8 mouse cellular contexts compared by ENCODE assay signal in genomic region chr13:98924897-98925485, GRCm38 (mm10). TPM values are rescaled to one million over a fixed set of nuclear protein-coding genes. Genes with fewer than 3 reads are reported as not detected.
DNase-seq lines count a peak whose midpoint lies in the region; ATAC-seq lines count a peak whose summit lies in the region.

No protein-coding gene starts in this region.

- no peaks in the 10 kb centered on the region for H3K27me3 ChIP-seq in heart, embryonic 11.5 days (ENCODE audit: control insufficient read depth, insufficient read depth, low read length)
- H3K27me3 ChIP-seq in heart, embryonic 15.5 days, result no peaks in the 10 kb centered on the region

- no peak overlapping the region for H3K27ac ChIP-seq in heart, embryonic 11.5 days (ENCODE audit: low read depth, low read length)
- peak overlapping the region; percentile 98 for H3K27ac ChIP-seq in heart, embryonic 15.5 days

- no peak for DNase-seq in heart, postnatal 4 days
- no peak for DNase-seq in thymus, postnatal 14 days
- no peak for DNase-seq in yolk sac, embryonic 10.5 days (ENCODE audit: low spot score)
- no peak for DNase-seq in thymus, postnatal 36 days

- peaks cover 11% of the 10 kb centered on the region for H3K36me3 ChIP-seq in heart, embryonic 11.5 days (ENCODE audit: control insufficient read depth, insufficient read depth, low read length)
- H3K36me3 ChIP-seq in heart, embryonic 15.5 days, result peaks cover 12% of the 10 kb centered on the region

- H3K9me3 ChIP-seq in heart, embryonic 11.5 days (replicated peaks; ENCODE audit: control insufficient read depth, low read length), result no peaks in the 10 kb centered on the region
- H3K9me3 ChIP-seq in heart, embryonic 15.5 days (replicated peaks), result no peaks in the 10 kb centered on the region

- no peak for ATAC-seq in heart, embryonic 11.5 days (replicated peaks; ENCODE audit: insufficient number of reproducible peaks, low FRiP score, low TSS enrichment)
- peak; percentile 11 for ATAC-seq in activated CD4-positive, CD25-positive, alpha-beta regulatory T cell, adult 4 months
- no peak for ATAC-seq in heart, embryonic 15.5 days (replicated peaks; ENCODE audit: insufficient number of reproducible peaks, insufficient read depth, low FRiP score, low read depth)
- peak; percentile 17; the same call in 1 of the 2 replicates for ATAC-seq in megakaryocyte, adult 5-6 weeks (ENCODE audit: poor library complexity, severe bottlenecking)

- H3K9ac ChIP-seq in heart, embryonic 11.5 days (ENCODE audit: low read depth, low read length), result peak overlapping the region; percentile 100
- H3K9ac ChIP-seq in heart, embryonic 15.5 days, result peak overlapping the region; percentile 100

- H3K4me1 ChIP-seq in heart, embryonic 11.5 days (ENCODE audit: control insufficient read depth, insufficient read depth, low read length), result no peaks in the 10 kb centered on the region
- peaks cover 21% of the 10 kb centered on the region for H3K4me1 ChIP-seq in heart, embryonic 15.5 days (replicated peaks)

- H3K4me2 ChIP-seq in heart, embryonic 11.5 days, result peak overlapping the region; percentile 84
- H3K4me2 ChIP-seq in heart, embryonic 15.5 days, result peak overlapping the region; percentile 74

- peak overlapping the region; percentile 99 for H3K4me3 ChIP-seq in heart, embryonic 11.5 days (ENCODE audit: low read depth, low read length)
- H3K4me3 ChIP-seq in heart, embryonic 15.5 days, result peak overlapping the region; percentile 99

- 29% methylated on average over 11 of the region's 11 CpGs for WGBS in heart, embryonic 11.5 days (ENCODE audit: insufficient replicate concordance)
- WGBS in heart, embryonic 15.5 days, result 8% methylated on average over 11 of the region's 11 CpGs

RNA-seq across cellular contexts. Expression of gene Tnpo1, which starts 1.2 kb away (rescaled TPM):
- polyA plus RNA-seq in heart, embryonic 11.5 days (2014; fragmentation: Nextera tagmentation; extraction: Ambion mirVana), result 29.7 and 52.2 TPM in 2 replicates
- total RNA-seq in heart, postnatal 4 days (2021), result 10 to 100 TPM; 95.4 to 97.2 TPM
- 10 to 100 TPM; 26.7 to 38.3 TPM for polyA plus RNA-seq in activated CD4-positive, CD25-positive, alpha-beta regulatory T cell, adult 4 months (2017; shearing (Covaris generic))
- polyA plus RNA-seq in heart, embryonic 15.5 days (2015; fragmentation: Nextera tagmentation; extraction: Ambion mirVana), result 36.4 and 43.4 TPM in 2 replicates
- 81.2 and 94.3 TPM in 2 replicates for total RNA-seq in megakaryocyte, adult 5-6 weeks (2015)
- total RNA-seq in megakaryocyte, adult 5-6 weeks (2017), result 87.9 and 89.8 TPM in 2 replicates

RNA-seq across cellular contexts. Expression of gene 1700024P04Rik, which starts 59.4 kb away (rescaled TPM):
- not detected in 2 replicates for polyA plus RNA-seq in heart, embryonic 11.5 days (2014; fragmentation: Nextera tagmentation; extraction: Ambion mirVana)
- not detected for total RNA-seq in heart, postnatal 4 days (2021)
- polyA plus RNA-seq in activated CD4-positive, CD25-positive, alpha-beta regulatory T cell, adult 4 months (2017; shearing (Covaris generic)), result not detected
- not detected in 2 replicates for polyA plus RNA-seq in heart, embryonic 15.5 days (2015; fragmentation: Nextera tagmentation; extraction: Ambion mirVana)
- total RNA-seq in megakaryocyte, adult 5-6 weeks (2015), result not detected in 2 replicates
- not detected in 2 replicates for total RNA-seq in megakaryocyte, adult 5-6 weeks (2017)

Comparison
In these comparisons a context has a peak if more than half of its experiments do, and no peak if none do; other contexts are left out.
1. ATAC-seq: peak in activated CD4-positive, CD25-positive, alpha-beta regulatory T cell, adult 4 months (single experiment) and megakaryocyte, adult 5-6 weeks (single experiment); none in heart, embryonic 11.5 days (single experiment) and heart, embryonic 15.5 days (single experiment).